8 mouse cellular contexts compared by ENCODE assay signal in genomic region chr5:69520661-69521278, GRCm38 (mm10). TPM values are rescaled to one million over a fixed set of nuclear protein-coding genes. Genes with fewer than 3 reads are reported as not detected.
DNase-seq lines count a peak whose midpoint lies in the region; ATAC-seq and TF ChIP-seq lines count a peak whose summit lies in the region.

No protein-coding gene starts in this region.

- H3K9me3 ChIP-seq in kidney, embryonic 16.5 days (ENCODE audit: low read length) = no peaks in the 10 kb centered on the region

- no peak overlapping the region for H3K27ac ChIP-seq in kidney, adult 2 months (ENCODE audit: insufficient read depth, low read depth, low read length)
- no peak overlapping the region for H3K27ac ChIP-seq in kidney, embryonic 16.5 days (ENCODE audit: low read length)
- no peak overlapping the region for H3K27ac ChIP-seq in small intestine, adult 2 months (ENCODE audit: insufficient read depth, low read depth, low read length)

- no peaks in the 10 kb centered on the region for H3K36me3 ChIP-seq in kidney, adult 2 months (ENCODE audit: control insufficient read depth, insufficient read depth, low read length)
- H3K36me3 ChIP-seq in kidney, embryonic 16.5 days (ENCODE audit: insufficient read depth, low read length) = no peaks in the 10 kb centered on the region
- no peaks in the 10 kb centered on the region for H3K36me3 ChIP-seq in small intestine, adult 2 months (ENCODE audit: control insufficient read depth, insufficient read depth, low read length)

- no peak for TF ChIP-seq POLR2A in kidney, adult 2 months (IDR thresholded peaks at IDR 0.05; ENCODE audit: low read depth, low read length)
- TF ChIP-seq POLR2A in small intestine, adult 2 months (IDR thresholded peaks at IDR 0.05; ENCODE audit: low read depth, low read length) = no peak

- H3K9ac ChIP-seq in kidney, embryonic 16.5 days (replicated peaks; ENCODE audit: low read length) = no peak overlapping the region

- ATAC-seq in kidney, embryonic 16.5 days (ENCODE audit: low FRiP score, low TSS enrichment) = no peak
- peak; percentile 95 for ATAC-seq in megakaryocyte progenitor cell, adult 5-6 weeks (replicated peaks; ENCODE audit: poor library complexity)

- peak; percentile 53 for TF ChIP-seq CTCF in kidney, adult 2 months (conservative IDR thresholded peaks at IDR 0.05; ENCODE audit: insufficient read depth, insufficient read length, low read depth, low read length)
- TF ChIP-seq CTCF in small intestine, adult 2 months (IDR thresholded peaks at IDR 0.05; ENCODE audit: extremely low read depth, insufficient read length, insufficient replicate concordance, low read depth, low read length) = peak; percentile 9; the same call in 1 of the 2 replicates

- H3K4me1 ChIP-seq in kidney, adult 2 months (ENCODE audit: control insufficient read depth, insufficient read depth, low read length) = no peaks in the 10 kb centered on the region
- H3K4me1 ChIP-seq in kidney, embryonic 16.5 days (ENCODE audit: insufficient read depth, low read length) = no peaks in the 10 kb centered on the region
- H3K4me1 ChIP-seq in small intestine, adult 2 months (ENCODE audit: control insufficient read depth, insufficient read depth, insufficient read length, low read length) = no peaks in the 10 kb centered on the region

- no peak overlapping the region for H3K4me2 ChIP-seq in kidney, embryonic 16.5 days (replicated peaks; ENCODE audit: low read depth, low read length)

- 32% methylated on average over 7 of the region's 7 CpGs for WGBS in kidney, adult 2 months
- WGBS in kidney, embryonic 16.5 days = 34% methylated on average over 7 of the region's 7 CpGs
- WGBS in small intestine, adult 2 months = 31% methylated on average over 7 of the region's 7 CpGs

- peak; percentile 32 for DNase-seq in kidney, adult 2 months
- DNase-seq in T-cell, adult 2 months (ENCODE audit: low spot score) = peak; percentile 28
- DNase-seq in cerebellum, postnatal 36 days = peak; percentile 72 to 82
- DNase-seq in gastrocnemius, postnatal 10 days = peak; percentile 21
- peak; percentile 28 for DNase-seq in layer of hippocampus, adult 9-11 months

- H3K27me3 ChIP-seq in kidney, adult 2 months (replicated peaks; ENCODE audit: control insufficient read depth, insufficient read depth, low read length) = no peaks in the 10 kb centered on the region
- no peaks in the 10 kb centered on the region for H3K27me3 ChIP-seq in kidney, embryonic 16.5 days (ENCODE audit: insufficient read depth, low read length)
- no peaks in the 10 kb centered on the region for H3K27me3 ChIP-seq in small intestine, adult 2 months (ENCODE audit: control insufficient read depth, insufficient read depth, low read length)

- no peak overlapping the region for H3K4me3 ChIP-seq in kidney, adult 2 months (ENCODE audit: insufficient read depth, low read depth, low read length)
- no peak overlapping the region for H3K4me3 ChIP-seq in kidney, embryonic 16.5 days (ENCODE audit: low read length)
- no peak overlapping the region for H3K4me3 ChIP-seq in small intestine, adult 2 months (ENCODE audit: low read depth, low read length)

RNA-seq across cellular contexts. Expression of gene Yipf7, which starts 21.7 kb away (rescaled TPM):
- polyA plus RNA-seq in kidney, adult 2 months (2012; rRNA removed) = 2.1 TPM in 1 of 2 replicates, not detected in the other
- polyA plus RNA-seq in kidney, embryonic 16.5 days (2015; fragmentation: Nextera tagmentation; extraction: Ambion mirVana) = 0.53 TPM in 1 of 2 replicates, not detected in the other
- total RNA-seq in gastrocnemius, postnatal 10 days (2021) = 10 to 100 TPM; 72.4 to 80.7 TPM
- not detected in 2 replicates for total RNA-seq in megakaryocyte progenitor cell, adult 5-6 weeks (2015)
- not detected in 2 replicates for total RNA-seq in megakaryocyte progenitor cell, adult 5-6 weeks (2017)
- polyA plus RNA-seq in small intestine, adult 2 months (2012; rRNA removed) = not detected in 2 replicates

RNA-seq across cellular contexts. Expression of gene Guf1, which starts 36.0 kb away (rescaled TPM):
- polyA plus RNA-seq in kidney, adult 2 months (2012; rRNA removed) = 6.6 and 6.9 TPM in 2 replicates
- 42.1 and 50.8 TPM in 2 replicates for polyA plus RNA-seq in kidney, embryonic 16.5 days (2015; fragmentation: Nextera tagmentation; extraction: Ambion mirVana)
- total RNA-seq in gastrocnemius, postnatal 10 days (2021) = 10 to 100 TPM; 18.4 to 20.8 TPM
- 34.2 and 36.7 TPM in 2 replicates for total RNA-seq in megakaryocyte progenitor cell, adult 5-6 weeks (2015)
- total RNA-seq in megakaryocyte progenitor cell, adult 5-6 weeks (2017) = 34.1 and 50.1 TPM in 2 replicates
- polyA plus RNA-seq in small intestine, adult 2 months (2012; rRNA removed) = 1.2 and 2.9 TPM in 2 replicates

Comparison
In these comparisons a context has a peak if more than half of its experiments do, and no peak if none do; other contexts are left out.
1. DNase-seq: peak in every context shown above with its lines; median percentile 77 in cerebellum, postnatal 36 days; 32 in kidney, adult 2 months; 28 in T-cell, adult 2 months; 28 in layer of hippocampus, adult 9-11 months; 21 in gastrocnemius, postnatal 10 days.